Mouse (Mus musculus) gastrocnemius, adult 18-20 months (tissue): Measurements from ENCODE around the gene Ankrd33b. TPM values are rescaled to one million over a fixed set of nuclear protein-coding genes. Genes with fewer than 3 reads are reported as not detected.

ENCODE experiments used
- DNase-seq: peaks from one replicate; pipeline ENCODE4 v3.0.0; 2021; ENCODE audit warnings: low spot score
- total RNA-seq, 2 experiments: library from RNA; stranded (reverse); gene quantifications; 2 replicates each; pipeline ENCODE4 v1.2.3; 2021

The Ankrd33b gene
- total RNA-seq, 2 experiments from 2014 or later = 16.8 to 19.0 TPM

DNA sequence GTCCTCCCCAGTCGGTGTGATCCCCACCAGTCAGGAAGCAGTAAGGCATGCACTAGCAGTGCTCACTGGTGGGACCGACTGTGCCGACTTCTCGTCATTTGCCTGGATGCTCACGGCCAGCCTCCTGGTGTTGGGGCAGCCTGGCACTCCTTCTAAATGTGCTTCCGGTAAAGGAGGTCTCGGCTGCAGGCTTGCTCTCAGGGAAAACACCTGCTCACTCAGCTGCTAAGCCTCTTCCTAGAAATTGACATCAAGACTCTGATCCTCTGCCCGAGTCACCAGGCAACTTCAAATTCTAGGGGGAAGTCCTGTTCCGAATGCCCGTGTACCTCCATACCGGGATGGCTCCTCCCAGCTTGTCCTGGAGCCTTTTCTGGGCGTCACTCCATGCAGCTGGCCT, 101.7 kb downstream of the Ankrd33b start:
- no peak for DNase-seq

- DNase-seq = no peak
Observed at GRCm38 (mm10) chr15:31265404-31265803, 102.1 kb downstream of the Ankrd33b start.

DNA sequence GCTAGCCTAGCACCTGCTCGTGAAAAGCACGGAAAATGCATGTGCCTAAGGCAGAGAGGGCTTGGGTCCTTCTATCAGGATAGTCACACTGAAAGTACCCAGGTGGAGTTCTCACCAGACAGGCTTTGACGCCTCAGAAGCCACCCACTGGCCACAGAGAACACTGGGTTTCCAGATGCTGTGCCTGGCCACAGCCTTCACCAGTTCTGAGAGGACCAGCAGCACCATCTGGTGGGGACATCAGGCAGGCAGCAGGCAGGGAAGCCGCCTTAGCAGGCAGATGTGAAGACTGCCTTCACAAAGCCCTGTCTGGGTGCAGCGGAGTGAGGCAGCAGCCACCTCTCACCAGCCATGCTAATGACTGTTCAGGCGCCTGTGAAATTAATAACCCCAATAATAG, 102.7 kb downstream of the Ankrd33b start:
- DNase-seq = peak; percentile 77

DNA sequence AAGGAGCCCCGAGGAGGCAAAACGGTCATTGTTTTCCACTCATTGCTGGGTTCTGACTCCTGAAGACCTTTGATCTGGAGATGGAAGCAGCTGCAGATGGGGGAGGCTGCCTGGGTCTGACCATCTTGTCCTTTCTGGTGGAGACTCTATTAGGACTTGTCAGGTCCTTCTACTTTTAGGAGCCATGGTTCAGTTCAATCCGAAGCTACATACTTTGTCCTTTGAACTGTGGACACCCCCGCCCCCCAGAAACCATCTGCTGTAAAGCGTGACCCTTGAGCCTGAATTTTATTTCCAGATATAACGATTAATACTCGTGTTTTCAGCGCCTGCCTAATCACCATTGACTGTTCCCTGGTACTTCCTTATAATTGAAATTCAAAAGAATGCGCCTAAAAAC, 105.2 kb downstream of the Ankrd33b start:
- DNase-seq = no peak

DNA sequence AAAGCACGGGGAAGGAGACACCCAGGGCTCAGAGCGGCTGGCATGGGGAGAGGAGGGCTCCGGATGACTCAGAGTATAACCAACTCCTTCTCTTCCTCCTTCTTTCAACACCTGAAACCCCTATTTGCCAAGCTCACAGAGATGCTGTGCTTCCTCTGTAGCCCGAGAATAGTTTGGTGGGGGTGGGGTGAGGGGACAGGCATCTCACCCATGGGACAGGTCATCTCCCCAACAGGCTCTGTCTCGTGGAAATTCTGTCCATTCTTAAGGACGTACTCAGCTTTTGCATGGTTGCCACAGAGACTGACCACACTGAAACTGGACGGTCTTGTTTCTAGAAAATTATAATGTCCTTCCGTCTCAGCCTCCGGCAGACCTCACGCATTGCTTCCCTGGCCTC, 106.4 kb downstream of the Ankrd33b start:
- no peak for DNase-seq

- no peak for DNase-seq
Observed at GRCm38 (mm10) chr15:31258693-31259439, 108.7 kb downstream of the Ankrd33b start.

GRCm38 (mm10) chr15:31258029-31258692, 109.4 kb downstream of the Ankrd33b start:
- DNase-seq = no peak

GRCm38 (mm10) chr15:31257329-31257728, 110.2 kb downstream of the Ankrd33b start:
- DNase-seq = no peak

DNA sequence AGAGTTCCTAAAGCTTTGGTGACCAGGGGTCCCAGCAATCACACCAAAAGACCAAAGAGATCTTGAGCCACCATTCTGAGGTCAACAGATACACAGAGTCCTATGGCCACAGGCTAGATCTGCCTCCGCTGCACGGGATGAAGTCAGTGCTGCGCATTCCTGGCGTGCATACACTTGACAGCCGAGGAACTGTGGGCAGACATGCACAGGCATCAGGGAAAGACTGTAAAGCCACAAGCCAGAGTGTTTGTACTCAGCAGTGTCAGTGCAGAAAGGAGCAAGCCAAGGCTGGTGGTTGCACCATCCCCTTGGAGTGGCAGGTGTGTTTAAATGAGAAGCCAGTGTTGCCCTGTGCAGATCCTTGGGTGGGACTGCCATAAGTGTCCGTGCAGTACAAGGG, 111.8 kb downstream of the Ankrd33b start:
- DNase-seq = no peak

DNA sequence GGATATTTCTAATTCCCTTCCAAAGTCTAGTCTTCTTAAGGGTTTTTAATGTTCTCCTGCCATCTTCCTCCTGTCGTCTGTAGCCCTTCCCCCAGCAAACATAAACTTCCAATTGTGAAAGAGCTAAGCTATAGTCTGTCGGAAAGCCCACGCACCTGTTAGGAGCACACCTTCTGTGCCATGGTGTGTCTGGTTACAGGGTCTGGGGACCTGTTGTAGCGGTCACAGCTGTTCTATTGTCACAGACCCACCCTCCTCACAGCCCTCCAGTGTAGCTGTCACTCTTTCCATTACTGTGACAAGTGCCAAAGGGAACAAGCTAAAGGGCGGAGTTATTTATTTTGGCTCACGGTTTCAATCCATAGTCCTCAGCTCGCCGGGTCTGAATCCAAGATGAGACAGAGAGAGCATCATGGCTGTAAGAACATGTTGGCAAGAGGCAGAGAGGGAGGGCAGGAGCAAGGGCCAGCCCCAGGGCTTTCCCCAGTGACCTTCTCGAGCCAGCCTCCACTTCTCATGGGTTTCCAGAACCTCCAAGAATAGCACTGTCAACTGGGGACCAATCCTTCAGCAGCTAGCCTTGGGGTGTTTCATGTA, 112.5 kb downstream of the Ankrd33b start:
- no peak for DNase-seq

GRCm38 (mm10) chr15:31253963-31254362, 113.6 kb downstream of the Ankrd33b start:
- DNase-seq = no peak

DNA sequence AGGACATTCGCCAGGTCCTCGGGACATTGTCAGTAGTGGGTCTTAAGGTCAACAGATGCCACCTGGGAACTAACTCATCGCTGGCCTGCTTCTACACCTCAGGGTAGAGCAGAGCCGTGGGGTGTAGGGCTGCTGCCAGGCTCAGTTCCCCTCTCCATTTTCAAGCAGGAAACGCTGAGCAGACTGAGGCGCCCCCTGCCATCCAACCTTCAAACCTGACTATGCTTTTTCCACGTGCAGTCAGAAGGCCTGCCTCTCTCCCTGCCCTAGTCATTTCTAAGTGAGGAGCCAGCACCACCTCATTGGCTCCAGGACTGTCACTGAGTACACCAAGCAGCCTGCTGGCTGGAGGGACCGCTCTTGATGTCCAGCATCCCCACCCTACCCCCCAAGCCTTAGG, 114.1 kb downstream of the Ankrd33b start:
- no peak for DNase-seq

DNA sequence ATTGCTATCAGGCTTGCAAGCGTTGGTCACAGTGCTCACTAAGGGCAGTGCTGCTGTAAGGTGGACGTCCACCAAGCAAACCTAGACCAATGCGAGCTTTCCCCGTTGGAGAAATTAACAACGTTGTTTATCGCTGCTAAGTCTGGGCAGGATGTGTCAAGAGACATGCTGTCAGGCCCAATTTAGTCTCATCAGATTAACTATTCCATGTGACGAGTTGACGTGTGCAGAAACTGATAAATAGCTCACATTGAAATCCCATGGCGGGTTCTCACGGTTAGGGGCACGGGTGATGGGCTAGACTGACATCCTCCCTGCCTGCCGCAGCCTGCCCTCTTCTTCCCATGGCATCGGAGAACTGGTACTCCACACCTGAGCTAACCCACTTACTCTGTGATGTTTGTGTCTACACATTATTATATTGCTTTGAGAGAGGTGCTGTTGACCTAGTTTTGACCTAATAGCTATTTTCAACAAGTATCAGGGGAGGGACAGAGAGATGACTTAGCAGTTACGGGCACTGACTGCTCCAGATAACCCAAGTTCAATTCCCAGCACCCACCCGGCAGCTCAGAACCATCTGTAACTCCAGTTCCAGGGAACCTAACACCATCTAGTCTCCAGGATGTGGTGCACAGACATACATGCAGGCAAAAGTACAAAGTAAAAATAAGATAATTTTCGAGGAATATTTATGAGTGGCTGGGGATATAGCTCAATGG, 114.8 kb downstream of the Ankrd33b start:
- DNase-seq = no peak

DNA sequence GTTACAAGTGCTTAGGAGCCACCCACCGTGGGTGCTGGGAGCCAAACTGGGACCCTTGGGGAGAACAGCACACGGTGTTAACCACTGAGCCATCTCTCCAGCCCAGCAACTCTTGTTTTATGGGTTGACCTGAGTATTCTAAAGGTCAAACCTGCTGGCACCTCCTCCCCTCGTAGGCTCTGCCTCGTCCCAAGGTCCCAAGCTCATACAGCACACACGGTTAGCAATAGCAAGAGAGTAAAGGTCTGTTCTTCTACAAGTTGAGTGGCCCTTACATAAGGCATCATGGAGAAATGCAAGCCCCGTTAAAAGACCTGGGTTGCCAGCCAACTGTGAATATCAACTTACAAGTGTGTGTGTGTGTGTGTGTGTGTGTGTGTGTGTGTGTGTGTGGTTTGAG, 116.3 kb downstream of the Ankrd33b start:
- no peak for DNase-seq

- no peak for DNase-seq
Observed at GRCm38 (mm10) chr15:31250676-31251075, 116.8 kb downstream of the Ankrd33b start.

DNA sequence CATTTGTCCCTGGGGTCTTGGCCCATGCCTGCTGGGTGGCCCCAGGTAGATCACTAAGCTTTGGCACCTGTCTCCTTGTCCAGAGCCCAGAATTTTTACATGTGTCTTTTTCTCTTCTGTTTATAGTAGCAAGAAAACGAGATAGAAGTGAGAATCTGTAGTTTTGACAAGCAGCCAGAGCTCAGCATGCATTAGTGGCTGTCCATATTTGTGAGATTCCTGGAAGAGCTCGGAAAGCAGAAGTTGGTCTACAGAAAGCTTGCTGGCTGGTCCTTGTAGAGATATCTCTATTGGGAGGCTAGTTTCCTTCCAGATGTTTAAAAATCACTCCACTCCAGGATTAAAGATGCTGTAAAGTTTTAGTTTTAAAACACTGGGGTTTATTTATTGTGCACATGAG, 117.5 kb downstream of the Ankrd33b start:
- DNase-seq = no peak

DNA sequence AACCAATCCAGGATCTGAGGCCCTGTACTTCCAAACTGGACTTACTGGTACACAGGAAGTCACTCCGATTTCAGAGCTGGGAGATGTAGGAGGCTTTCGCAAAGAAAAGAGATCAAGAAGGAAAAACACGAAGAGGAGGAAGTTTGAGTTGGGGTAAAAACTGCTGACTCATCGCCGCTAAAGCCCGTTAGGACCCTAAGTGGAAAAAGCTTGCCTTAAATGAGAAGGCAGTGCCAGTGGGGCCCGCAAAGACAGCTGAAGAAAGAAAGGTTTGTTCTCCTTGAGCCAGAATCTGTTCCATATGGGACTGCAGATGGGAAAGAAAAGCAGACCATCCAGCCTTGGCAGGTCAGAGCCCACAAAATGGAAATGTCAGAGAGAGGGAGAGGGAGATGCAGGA, 118.6 kb downstream of the Ankrd33b start:
- no peak for DNase-seq

GRCm38 (mm10) chr15:31247035-31247434, 120.5 kb downstream of the Ankrd33b start:
- DNase-seq = no peak

GRCm38 (mm10) chr15:31245934-31246333, 121.6 kb downstream of the Ankrd33b start:
- no peak for DNase-seq

DNA sequence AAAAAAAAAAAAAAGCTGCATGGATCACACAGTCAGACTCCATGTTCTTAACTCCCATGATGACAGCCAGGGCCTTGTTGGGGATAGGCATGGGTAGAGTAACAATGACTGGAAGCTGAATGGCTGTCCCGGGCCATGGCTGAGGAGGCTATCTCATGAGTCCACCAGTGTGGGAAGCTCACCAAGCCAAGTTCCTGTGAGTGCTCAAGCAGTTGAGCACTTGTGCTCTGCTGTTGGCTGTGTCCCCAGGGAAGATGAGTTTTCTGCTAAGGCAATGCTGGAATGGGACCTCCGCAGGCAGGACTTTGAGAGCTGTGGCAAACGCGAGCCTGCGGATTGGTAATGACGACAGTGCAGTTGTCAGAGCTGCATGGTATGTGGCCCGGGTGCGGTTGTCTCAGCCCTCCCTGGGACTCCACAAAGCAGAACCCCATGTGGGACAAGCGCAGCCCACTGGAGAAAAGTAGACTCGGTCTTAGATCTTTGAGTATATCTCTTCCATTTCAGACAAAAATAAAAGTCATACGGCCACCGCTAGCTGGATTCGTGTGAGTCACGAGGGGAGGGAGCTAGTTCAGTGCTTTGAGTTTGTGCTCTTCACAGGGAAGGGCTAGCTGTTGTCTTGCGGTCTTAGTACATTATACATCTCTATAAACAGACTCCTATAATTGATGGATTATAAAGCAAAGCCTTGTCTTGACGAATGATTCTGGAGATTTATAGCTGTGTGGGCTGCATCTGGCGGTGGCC, 122.7 kb downstream of the Ankrd33b start:
- DNase-seq = no peak

DNA sequence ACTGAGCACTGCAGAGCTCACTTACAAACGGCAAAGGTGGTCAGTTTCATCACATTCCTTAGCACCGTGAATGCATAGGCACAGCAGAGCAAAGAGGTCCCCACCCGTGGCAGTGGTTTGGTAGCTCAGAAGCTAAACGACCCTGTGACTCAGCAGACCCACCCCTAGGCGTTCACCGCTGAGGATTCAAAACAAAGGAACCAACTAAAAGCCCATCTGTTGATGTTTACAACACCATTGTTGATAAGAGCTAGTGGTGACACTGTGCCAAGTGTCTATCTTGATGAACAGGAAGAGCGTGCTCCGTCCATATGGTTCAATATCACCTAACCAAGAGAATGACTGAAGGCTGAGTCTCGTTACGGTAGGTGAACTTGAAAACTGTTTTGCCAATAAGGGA, 124.3 kb downstream of the Ankrd33b start:
- no peak for DNase-seq
